ENCODE assay signal across 8 mouse cellular contexts in the genomic region with DNA sequence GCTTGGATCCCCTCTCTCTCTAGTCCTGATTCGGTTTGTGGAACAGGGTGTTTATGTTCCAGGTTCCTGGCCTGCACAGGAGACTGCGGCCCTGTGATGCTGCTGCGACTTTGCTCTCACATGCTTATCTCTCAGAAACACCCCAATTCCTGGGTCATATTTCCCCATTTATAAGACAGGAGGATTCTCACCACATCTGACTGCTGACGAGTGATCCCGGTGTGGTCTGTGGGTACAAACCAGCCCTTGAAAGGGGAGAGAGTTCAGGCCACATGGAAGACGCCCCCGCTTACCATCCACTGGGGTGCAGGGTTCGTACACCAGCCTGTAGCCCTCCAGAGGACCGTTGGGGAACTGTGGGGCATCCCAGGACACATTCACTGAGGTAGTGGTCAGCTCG. TPM values are rescaled to one million over a fixed set of nuclear protein-coding genes. Genes with fewer than 3 reads are reported as not detected.
DNase-seq lines count a peak whose midpoint lies in the region; ATAC-seq and TF ChIP-seq lines count a peak whose summit lies in the region.

No protein-coding gene starts in this region.

- no peak overlapping the region for H3K4me3 ChIP-seq in heart, embryonic 13.5 days
- no peak overlapping the region for H3K4me3 ChIP-seq in liver, adult 2 months (ENCODE audit: insufficient read depth, low read depth, low read length)
- no peak overlapping the region for H3K4me3 ChIP-seq in liver, embryonic 11.5 days (ENCODE audit: low read depth, low read length)
- H3K4me3 ChIP-seq in MEL (ENCODE audit: control insufficient read depth in 1 of 2, insufficient read depth in 1 of 2, low read depth in 2 of 2, low read length in 2 of 2) = peak overlapping the region; percentile 4 to 6; a peak in 1 of 4 replicates
- no peak overlapping the region for H3K4me3 ChIP-seq in hindbrain, postnatal 0 days (ENCODE audit: low read length)

- H3K4me2 ChIP-seq in heart, embryonic 13.5 days = no peak overlapping the region
- H3K4me2 ChIP-seq in liver, embryonic 11.5 days = no peak overlapping the region
- H3K4me2 ChIP-seq in hindbrain, postnatal 0 days (ENCODE audit: low read depth, low read length) = no peak overlapping the region

- DNase-seq in heart, postnatal 10 days = no peak
- DNase-seq in liver, adult 2 months (ENCODE audit: extremely low read depth, low read depth, low spot score) = no peak
- DNase-seq in liver, embryonic 11.5 days (ENCODE audit: low spot score) = no peak
- DNase-seq in MEL (ENCODE audit: low read depth, low spot score) (peak; percentile 91), adipocyte (ENCODE audit: low spot score) (no peak)
- no peak for DNase-seq in hindbrain, postnatal 0 days (ENCODE audit: low spot score)
- no peak for DNase-seq in adrenal gland, postnatal 10 days

- peak; percentile 88 for TF ChIP-seq EP300 in MEL (IDR thresholded peaks at IDR 0.05; ENCODE audit: low read depth in 1 of 2, low read length in 2 of 2)

- H3K4me1 ChIP-seq in heart, embryonic 13.5 days = peaks cover 51% of the 10 kb centered on the region
- peaks cover 2% of the 10 kb centered on the region; the same call in 1 of the 2 replicates for H3K4me1 ChIP-seq in liver, adult 2 months (ENCODE audit: control insufficient read depth, insufficient read depth, low read length)
- peaks cover 25% of the 10 kb centered on the region for H3K4me1 ChIP-seq in liver, embryonic 11.5 days (replicated peaks; ENCODE audit: control insufficient read depth, insufficient read depth, low read length)
- peaks cover 2 to 39% of the 10 kb centered on the region in 2 experiments; a peak in 3 of 4 replicates for H3K4me1 ChIP-seq in MEL (ENCODE audit: control insufficient read depth in 1 of 2, insufficient read depth in 2 of 2, low read length in 2 of 2)
- H3K4me1 ChIP-seq in hindbrain, postnatal 0 days (ENCODE audit: insufficient read depth, low read length) = 0 out of 2 replicates have a peak, but pooled peaks cover 4% of the 10 kb centered on the region

- TF ChIP-seq POLR2A in liver, adult 2 months (IDR thresholded peaks at IDR 0.05; ENCODE audit: extremely low read depth, insufficient read depth, low read length) = no peak
- no peak for TF ChIP-seq POLR2A in MEL (IDR thresholded peaks at IDR 0.05; ENCODE audit: control insufficient read depth in 1 of 2, insufficient read depth in 1 of 2, low read depth in 1 of 2, low read length in 2 of 2, poor library complexity in 1 of 2)

- H3K27me3 ChIP-seq in heart, embryonic 13.5 days (replicated peaks) = peaks cover 2% of the 10 kb centered on the region; the same call in 1 of the 2 replicates
- H3K27me3 ChIP-seq in liver, adult 2 months (ENCODE audit: control insufficient read depth, insufficient read depth, low read length) = no peaks in the 10 kb centered on the region
- peaks cover 28% of the 10 kb centered on the region for H3K27me3 ChIP-seq in liver, embryonic 11.5 days (replicated peaks; ENCODE audit: control insufficient read depth, insufficient read depth, low read length)
- H3K27me3 ChIP-seq in MEL (ENCODE audit: control insufficient read depth in 1 of 2, insufficient read depth in 2 of 2, low read length in 2 of 2) = no peaks in the 10 kb centered on the region
- H3K27me3 ChIP-seq in hindbrain, postnatal 0 days (ENCODE audit: insufficient read depth, low read length) = no peaks in the 10 kb centered on the region

- H3K36me3 ChIP-seq in heart, embryonic 13.5 days = no peaks in the 10 kb centered on the region
- H3K36me3 ChIP-seq in liver, adult 2 months (ENCODE audit: control insufficient read depth, insufficient read depth, low read length) = no peaks in the 10 kb centered on the region
- no peaks in the 10 kb centered on the region for H3K36me3 ChIP-seq in liver, embryonic 11.5 days (ENCODE audit: control insufficient read depth, insufficient read depth, low read length)
- peaks cover 0 to 11% of the 10 kb centered on the region in 2 experiments; a peak in 2 of 4 replicates for H3K36me3 ChIP-seq in MEL (ENCODE audit: control insufficient read depth in 1 of 2, insufficient read depth in 2 of 2, low read length in 2 of 2)
- H3K36me3 ChIP-seq in hindbrain, postnatal 0 days (ENCODE audit: insufficient read depth, low read length) = no peaks in the 10 kb centered on the region

- 59% methylated on average over 10 of the region's 10 CpGs for WGBS in heart, embryonic 13.5 days
- WGBS in liver, adult 2 months = 74% methylated on average over 10 of the region's 10 CpGs
- WGBS in liver, embryonic 11.5 days = 41% methylated on average over 10 of the region's 10 CpGs
- WGBS in hindbrain, postnatal 0 days = 65% methylated on average over 10 of the region's 10 CpGs

- no peak for ATAC-seq in heart, embryonic 13.5 days (ENCODE audit: extremely low read depth, insufficient number of reproducible peaks, low FRiP score, low TSS enrichment)
- ATAC-seq in liver, embryonic 11.5 days (replicated peaks; ENCODE audit: low FRiP score) = no peak
- no peak for ATAC-seq in hindbrain, postnatal 0 days

- no peak for TF ChIP-seq CTCF in liver, adult 2 months (IDR thresholded peaks at IDR 0.05; ENCODE audit: low read depth, low read length)
- peak in 1 of 3 experiments; percentile 9; a peak in 2 of 6 replicates for TF ChIP-seq CTCF in MEL (IDR thresholded peaks at IDR 0.05 in 2 of 3, conservative IDR thresholded peaks at IDR 0.05 in 1 of 3; ENCODE audit: control insufficient read depth in 1 of 3, insufficient read depth in 1 of 3, low read depth in 2 of 3, low read length in 3 of 3, poor library complexity in 1 of 3, severe bottlenecking in 1 of 3)
- TF ChIP-seq CTCF in hindbrain, postnatal 0 days (IDR thresholded peaks at IDR 0.05; ENCODE audit: low read depth) = peak; percentile 47; the same call in 1 of the 2 replicates

- no peak; the same call in 1 of the 2 replicates for TF ChIP-seq RAD21 in MEL (IDR thresholded peaks at IDR 0.05; ENCODE audit: low read depth, low read length)

- H3K9ac ChIP-seq in heart, embryonic 13.5 days = 0 out of 2 replicates have a peak overlapping the region, but pooled peaks have one; percentile 28
- H3K9ac ChIP-seq in liver, adult 2 months (ENCODE audit: low read depth, low read length) = no peak overlapping the region
- no peak overlapping the region for H3K9ac ChIP-seq in liver, embryonic 11.5 days (ENCODE audit: low read depth, low read length)
- H3K9ac ChIP-seq in MEL (ENCODE audit: control insufficient read depth, low read depth, low read length, poor library complexity, severe bottlenecking) = peak overlapping the region; percentile 49
- no peak overlapping the region for H3K9ac ChIP-seq in hindbrain, postnatal 0 days (replicated peaks; ENCODE audit: low read length)

- intact Hi-C loops in heart, postnatal 10 days (cut with DNase I) = no loop called here

- H3K27ac ChIP-seq in heart, embryonic 13.5 days (replicated peaks) = peak overlapping the region; percentile 6; the same call in 1 of the 2 replicates
- H3K27ac ChIP-seq in liver, adult 2 months (replicated peaks; ENCODE audit: insufficient read depth, low read depth, low read length) = peak overlapping the region; percentile 78
- H3K27ac ChIP-seq in liver, embryonic 11.5 days (ENCODE audit: low read depth, low read length) = no peak overlapping the region
- peak overlapping the region; percentile 40 for H3K27ac ChIP-seq in MEL (ENCODE audit: control insufficient read depth, low read depth, low read length)
- peak overlapping the region; percentile 60 for H3K27ac ChIP-seq in hindbrain, postnatal 0 days

- H3K79me2 ChIP-seq in liver, adult 2 months (ENCODE audit: control insufficient read depth, insufficient read depth, low read length) = no peaks in the 10 kb centered on the region
- no peaks in the 10 kb centered on the region for H3K79me2 ChIP-seq in MEL (ENCODE audit: control insufficient read depth, insufficient read depth, low read length, poor library complexity)

- H3K9me3 ChIP-seq in heart, embryonic 13.5 days = no peaks in the 10 kb centered on the region
- H3K9me3 ChIP-seq in liver, embryonic 11.5 days (ENCODE audit: control insufficient read depth, low read length) = no peaks in the 10 kb centered on the region
- H3K9me3 ChIP-seq in MEL (replicated peaks; ENCODE audit: insufficient read depth, low read length) = no peaks in the 10 kb centered on the region
- no peaks in the 10 kb centered on the region for H3K9me3 ChIP-seq in hindbrain, postnatal 0 days (ENCODE audit: low read length)

TF ChIP-seq in MEL, 35 proteins besides CTCF, POLR2A, EP300 and RAD21 (continues in another document):
- TF ChIP-seq E2F4 (IDR thresholded peaks at IDR 0.05; ENCODE audit: borderline replicate concordance, low read depth, low read length) = no peak
- TF ChIP-seq BHLHE40 (IDR thresholded peaks at IDR 0.05; ENCODE audit: borderline replicate concordance, low read depth, low read length) = no peak
- no peak for TF ChIP-seq MEF2A (IDR thresholded peaks at IDR 0.05; ENCODE audit: extremely low read depth, insufficient replicate concordance, low read depth, low read length, poor library complexity, severe bottlenecking)
- TF ChIP-seq MAX (IDR thresholded peaks at IDR 0.05; ENCODE audit: low read length) = peak; percentile 63; the same call in 1 of the 2 replicates
- TF ChIP-seq MXI1 (IDR thresholded peaks at IDR 0.05; ENCODE audit: low read depth, low read length) = peak; percentile 71; the same call in 1 of the 2 replicates
- no peak for TF ChIP-seq GABPA (IDR thresholded peaks at IDR 0.05; ENCODE audit: low read depth, low read length)
- TF ChIP-seq CHD1 (IDR thresholded peaks at IDR 0.05; ENCODE audit: low read depth, low read length) = no peak
- TF ChIP-seq ETS1 (IDR thresholded peaks at IDR 0.05; ENCODE audit: low read depth, low read length) = peak; percentile 81
- no peak for TF ChIP-seq CHD2 (IDR thresholded peaks at IDR 0.05; ENCODE audit: low read length)
- no peak for TF ChIP-seq ZNF384 (IDR thresholded peaks at IDR 0.05; ENCODE audit: low read depth, low read length)
- no peak for TF ChIP-seq HCFC1 (IDR thresholded peaks at IDR 0.05; ENCODE audit: low read depth, low read length)
- TF ChIP-seq ZMIZ1 (IDR thresholded peaks at IDR 0.05; ENCODE audit: low read depth, low read length) = no peak
- peak; percentile 74 for TF ChIP-seq RCOR1 (IDR thresholded peaks at IDR 0.05; ENCODE audit: low read depth, low read length)

RNA-seq across cellular contexts. Expression of a gene that starts 54.3 kb away (rescaled TPM):
- 24.0 and 26.1 TPM in 2 replicates for polyA plus RNA-seq in heart, embryonic 13.5 days (2015; fragmentation: Nextera tagmentation; extraction: Ambion mirVana)
- total RNA-seq in heart, postnatal 10 days (2021) = 10 to 100 TPM; 23.6 to 33.0 TPM
- 25.2 and 36.7 TPM in 2 replicates for total RNA-seq in liver, adult 2 months (2014; rRNA removed)
- 32.7 and 32.9 TPM in 2 replicates for polyA plus RNA-seq in liver, adult 2 months (2012; rRNA removed)
- 26.0 and 29.5 TPM in 2 replicates for polyA plus RNA-seq in liver, embryonic 11.5 days (2014; fragmentation: Nextera tagmentation; extraction: Ambion mirVana)
- total RNA-seq in MEL (2012; rRNA removed) = 25.3 and 27.7 TPM in 2 replicates
- 10 to 100 TPM in 1 of 2 experiments, not detected in 1; 39.0 TPM for polyA plus RNA-seq in MEL (2012; ENCODE audit: insufficient read depth in 1 of 2, insufficient read length in 2 of 2, low read depth in 1 of 2, low replicate concordance in 2 of 2, missing spikeins in 1 of 2)
- 104 and 116 TPM in 2 replicates for total RNA-seq in hindbrain, postnatal 0 days (2014; rRNA removed)
- polyA plus RNA-seq in hindbrain, postnatal 0 days (2015; fragmentation: Nextera tagmentation; extraction: Ambion mirVana) = 55.7 and 56.4 TPM in 2 replicates
- 10 to 100 TPM; 60.1 to 72.8 TPM for total RNA-seq in adrenal gland, postnatal 10 days (2021)

Comparison
In these comparisons a context has a peak if more than half of its experiments do, and no peak if none do; other contexts are left out.
1. H3K4me3 ChIP-seq: peak in MEL (2 of 2); none in heart, embryonic 13.5 days (single experiment), liver, adult 2 months (single experiment), liver, embryonic 11.5 days (single experiment) and hindbrain, postnatal 0 days (single experiment).
2. H3K9ac ChIP-seq: peak in heart, embryonic 13.5 days (single experiment) and MEL (single experiment); none in liver, adult 2 months (single experiment), liver, embryonic 11.5 days (single experiment) and hindbrain, postnatal 0 days (single experiment).